Mouse (Mus musculus) cerebellum, adult 11 months (tissue): ENCODE results near the gene Mosmo.
"Not testable (repeated sequence)": the region's sequence is repeated elsewhere in the genome, so short reads cannot be mapped to it uniquely, and the experiment has no call there.

Experiments used
- DNase-seq: peaks from one replicate; pipeline ENCODE4 v3.0.0; 2022

Mosmo gene

DNA sequence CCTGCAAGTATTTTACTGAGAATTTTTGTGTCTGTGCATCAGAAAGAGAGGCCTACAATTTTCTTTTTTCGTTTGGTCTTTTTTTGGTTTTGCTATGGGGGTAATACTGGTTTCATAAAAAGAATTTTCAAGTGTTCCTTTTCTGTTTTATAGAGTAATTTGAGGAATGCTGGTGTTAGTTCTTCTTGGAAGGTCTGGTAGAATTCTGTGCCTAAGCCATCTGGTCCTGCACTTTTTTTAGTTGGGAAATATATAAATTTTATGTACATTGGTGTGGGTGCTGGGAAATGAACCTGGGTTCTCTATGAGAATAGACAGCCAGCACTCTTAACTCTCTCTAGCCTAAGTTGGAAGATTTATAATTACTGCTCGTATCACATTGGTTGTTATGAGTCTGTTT, 34.7 kb downstream of the Mosmo start:
- DNase-seq: no peak

DNA sequence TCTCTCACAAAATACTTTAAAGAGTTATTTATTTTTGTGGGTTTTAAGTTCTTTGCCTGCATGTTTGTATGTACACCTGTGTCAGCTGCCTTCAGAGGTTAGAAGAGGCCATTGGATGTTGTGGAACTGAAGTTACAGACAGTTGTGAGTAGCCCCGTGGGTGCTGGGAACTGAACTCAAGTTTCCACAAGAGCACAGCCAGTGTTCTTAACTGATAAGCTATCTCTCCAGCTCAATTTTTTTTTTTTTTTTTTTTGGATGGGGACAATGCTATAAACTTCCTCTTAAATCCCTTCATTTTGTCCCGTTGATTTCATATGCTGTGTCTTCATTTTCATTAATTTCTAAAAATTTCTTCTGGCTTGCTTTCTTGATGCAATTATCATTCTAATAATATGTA, 35.8 kb downstream of the Mosmo start:
- no peak for DNase-seq

- DNase-seq: not testable (repeated sequence)
Measured at GRCm38 (mm10) chr7:120713951-120714350, 36.5 kb downstream of the Mosmo start.

GRCm38 (mm10) chr7:120717261-120717660, 39.8 kb downstream of the Mosmo start:
- DNase-seq: no peak

GRCm38 (mm10) chr7:120721051-120721450, 43.6 kb downstream of the Mosmo start:
- no peak for DNase-seq

- DNase-seq: no peak
Measured at GRCm38 (mm10) chr7:120721456-120721855, 44.0 kb downstream of the Mosmo start.

DNA sequence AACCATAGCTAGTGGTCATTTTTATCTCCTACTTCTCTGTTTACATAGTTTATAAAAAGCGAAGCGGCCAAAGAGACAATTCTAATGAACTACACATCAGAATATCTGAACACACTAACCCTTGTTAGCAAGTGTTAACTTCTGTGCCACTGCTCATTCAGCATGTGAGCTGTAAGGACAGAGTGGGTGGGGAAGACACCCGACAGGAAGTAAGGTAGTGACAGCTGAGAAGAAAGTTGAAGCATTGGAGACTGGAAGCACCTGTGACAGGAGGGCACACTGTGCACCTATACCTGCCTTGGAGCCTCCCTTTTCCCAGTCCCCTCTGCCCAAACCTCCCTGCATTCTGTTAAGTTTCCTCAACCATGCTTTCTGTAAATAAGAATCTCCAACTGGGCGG, 44.6 kb downstream of the Mosmo start:
- DNase-seq: no peak

DNA sequence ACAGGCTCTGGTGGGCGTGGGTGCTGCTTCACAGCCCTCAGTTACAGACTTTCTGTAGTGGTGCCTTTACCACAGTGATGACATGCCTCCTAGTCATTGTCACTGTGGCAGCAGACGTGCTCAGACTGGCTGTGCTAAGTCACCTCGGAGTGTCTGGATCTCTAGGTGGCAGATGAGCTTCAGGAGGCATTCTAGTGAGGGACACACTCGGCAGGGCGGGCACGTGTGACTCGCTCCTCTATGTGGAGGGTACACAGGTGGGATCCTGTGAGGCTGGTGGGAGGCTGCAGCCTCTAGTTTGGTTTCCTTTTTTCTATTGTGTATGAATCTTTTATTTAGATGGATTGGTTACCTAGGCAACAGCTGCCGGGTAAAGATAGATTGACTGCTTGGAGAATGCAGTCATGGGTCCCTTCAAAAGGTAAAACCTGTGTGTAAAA, 45.4 kb downstream of the Mosmo start:
- DNase-seq: no peak

GRCm38 (mm10) chr7:120727581-120727980, 50.2 kb downstream of the Mosmo start:
- DNase-seq: peak; percentile 16

DNA sequence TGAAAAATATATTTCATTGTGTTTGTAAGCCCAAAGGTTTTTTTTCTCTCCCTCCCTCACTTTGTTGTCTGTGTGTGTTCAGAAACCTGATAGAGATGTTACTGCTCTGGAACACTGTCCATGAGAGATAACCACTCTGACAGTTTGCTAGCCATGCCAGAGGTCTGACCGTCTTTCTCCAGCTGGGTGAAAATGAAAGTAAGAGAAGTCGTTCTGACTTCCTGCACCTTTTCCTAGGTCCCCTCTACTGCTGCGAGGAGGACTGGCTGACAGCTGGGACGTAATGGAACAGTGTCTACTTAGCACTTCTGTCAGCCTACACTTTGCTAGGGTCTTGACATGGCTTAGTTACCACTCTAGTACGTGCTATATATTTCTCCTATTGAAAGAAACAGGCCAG, 52.2 kb downstream of the Mosmo start:
- no peak for DNase-seq

GRCm38 (mm10) chr7:120732906-120733305, 55.5 kb downstream of the Mosmo start:
- no peak for DNase-seq

DNA sequence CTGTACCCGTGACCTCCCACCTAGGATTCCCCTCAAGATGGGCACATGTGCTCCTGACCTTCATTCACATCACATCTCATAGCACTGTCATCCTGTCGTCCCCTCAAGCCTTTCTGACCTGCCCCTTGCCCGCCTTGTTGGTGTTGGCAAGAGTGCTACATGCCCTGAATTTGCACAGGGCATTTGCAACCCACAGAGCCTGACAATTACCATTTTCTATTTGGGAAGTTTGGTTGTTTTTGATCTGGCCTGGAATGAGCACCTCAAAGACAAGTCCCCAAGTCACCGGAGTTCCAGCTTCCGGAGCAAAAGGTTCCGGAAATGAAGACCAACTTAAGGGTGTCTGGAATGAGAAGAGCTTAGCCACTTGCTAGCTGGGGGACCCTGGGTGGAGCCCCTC, 61.6 kb downstream of the Mosmo start, which contains the start of gene Vwa3a:
Gene Vwa3a, plus strand, starts transcription at position 301 of the 400 bp plus-strand sequence.
- no peak for DNase-seq

- DNase-seq: no peak
Measured at GRCm38 (mm10) chr7:120739558-120740101, 62.2 kb downstream of the Mosmo start.

DNA sequence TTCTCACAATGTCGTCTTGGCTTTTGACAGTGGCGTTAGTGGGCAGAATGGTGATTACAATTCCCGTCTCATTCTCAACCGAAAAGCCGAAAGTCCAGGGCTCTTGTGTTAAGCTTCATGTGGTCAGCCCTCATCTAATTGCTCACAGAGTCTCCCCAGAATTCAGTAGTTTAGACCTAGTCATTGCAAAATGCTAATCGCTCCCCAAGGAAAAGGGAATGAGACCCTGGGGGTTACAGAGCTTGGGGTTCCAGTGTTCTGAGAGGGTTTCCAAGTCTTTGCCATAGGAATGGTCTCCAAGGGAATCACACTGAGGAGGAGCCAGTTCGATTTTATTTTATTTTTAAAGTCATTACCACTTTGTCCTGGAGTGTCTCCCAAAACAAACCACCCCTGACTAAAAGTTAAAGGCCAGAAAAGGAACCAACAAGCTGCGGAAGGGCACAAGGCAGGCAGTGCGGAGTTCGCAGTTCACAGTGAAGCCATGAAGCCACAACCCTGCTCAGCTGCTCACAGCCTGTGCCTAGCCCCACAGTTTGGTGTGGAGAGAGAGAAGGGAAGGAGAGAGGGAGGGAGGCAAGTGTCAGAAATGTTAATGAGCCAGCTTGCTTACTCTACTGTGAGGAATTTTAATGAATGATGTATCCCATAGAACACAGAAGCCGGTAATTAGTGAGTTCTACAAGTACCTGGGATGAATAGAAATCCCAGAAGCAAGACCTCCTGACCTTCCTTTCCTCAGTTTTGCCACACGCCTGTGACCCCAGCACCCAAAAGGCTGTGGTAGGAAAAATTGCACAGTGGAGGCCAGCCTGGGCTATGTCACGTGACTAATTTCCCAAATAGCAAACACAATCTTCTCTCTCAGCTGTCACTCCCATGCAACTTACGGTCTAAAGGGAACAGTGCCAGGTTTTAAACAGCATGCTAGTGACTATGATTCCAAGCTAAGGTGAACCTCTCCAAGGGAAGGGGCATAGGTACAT, 66.2 kb downstream of the Mosmo start:
- DNase-seq: no peak

- DNase-seq: no peak
Measured at GRCm38 (mm10) chr7:120744606-120745005, 67.2 kb downstream of the Mosmo start.

GRCm38 (mm10) chr7:120746029-120746428, 68.6 kb downstream of the Mosmo start:
- no peak for DNase-seq

- no peak for DNase-seq
Measured at GRCm38 (mm10) chr7:120746821-120747220, 69.4 kb downstream of the Mosmo start.

DNA sequence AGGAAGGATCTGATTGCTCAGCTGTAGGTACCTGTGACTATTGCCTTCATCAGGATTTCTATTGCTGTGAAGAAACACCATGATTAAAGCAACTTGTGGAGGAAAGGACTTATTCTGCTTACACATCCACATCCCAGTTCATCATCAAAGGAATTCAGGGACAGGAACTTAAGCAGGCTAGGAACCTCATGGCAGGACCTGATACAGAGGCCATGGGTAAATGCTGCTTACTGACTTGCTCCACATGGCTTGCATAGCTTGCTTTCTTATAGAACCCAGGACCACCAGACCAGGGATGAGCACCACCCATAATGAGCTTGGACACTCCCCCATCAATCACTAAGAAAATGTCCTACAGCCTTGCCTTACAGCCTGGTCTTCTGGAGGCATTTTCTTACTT, 71.1 kb downstream of the Mosmo start:
- no peak for DNase-seq

DNA sequence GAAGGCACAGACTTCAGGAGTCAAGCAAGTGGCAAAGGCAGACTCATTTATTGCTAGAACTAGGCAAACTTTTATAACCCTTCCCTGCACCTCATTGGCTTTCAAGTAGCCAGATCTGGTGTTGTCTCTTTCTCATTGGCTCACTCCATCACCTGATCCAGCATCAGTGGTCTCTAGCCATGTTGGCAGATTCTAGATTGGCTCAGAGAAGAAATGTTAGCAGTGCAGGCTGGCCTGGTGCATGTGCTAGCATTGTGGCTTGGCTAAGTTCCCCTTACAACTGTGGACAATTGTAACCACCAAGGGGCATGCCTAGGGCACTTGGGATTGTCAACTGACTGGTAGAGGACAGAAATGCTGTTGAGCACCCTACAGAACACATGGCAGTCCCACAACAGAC, 73.9 kb downstream of the Mosmo start:
- no peak for DNase-seq

DNA sequence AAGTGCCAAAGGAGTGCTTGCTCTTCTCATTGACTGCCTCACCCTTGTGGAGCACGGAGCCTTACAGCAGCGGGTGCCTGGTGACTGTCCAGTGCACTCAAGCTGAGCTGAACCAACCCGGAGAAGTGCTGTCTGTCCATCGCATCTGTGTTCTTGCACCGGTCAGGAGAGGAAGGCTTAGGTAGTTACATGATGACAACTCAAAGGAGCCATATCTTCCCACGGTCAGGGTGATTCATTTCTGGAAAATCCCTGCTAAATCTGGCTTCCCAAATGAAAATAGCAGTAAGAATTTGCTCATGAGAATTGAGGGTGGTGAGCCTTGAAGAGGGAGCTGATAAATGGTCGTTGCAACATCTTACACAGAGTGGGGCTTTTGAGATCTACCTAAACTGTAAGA, 74.5 kb downstream of the Mosmo start:
- DNase-seq: no peak

GRCm38 (mm10) chr7:120754671-120755070, 77.3 kb downstream of the Mosmo start:
- DNase-seq: peak; percentile 65

GRCm38 (mm10) chr7:120767369-120767768, 90.0 kb downstream of the Mosmo start:
- DNase-seq: no peak

GRCm38 (mm10) chr7:120771389-120771788, 94.0 kb downstream of the Mosmo start:
- DNase-seq: no peak

GRCm38 (mm10) chr7:120778012-120778411, 100.6 kb downstream of the Mosmo start:
- DNase-seq: no peak
